In the genomic region with DNA sequence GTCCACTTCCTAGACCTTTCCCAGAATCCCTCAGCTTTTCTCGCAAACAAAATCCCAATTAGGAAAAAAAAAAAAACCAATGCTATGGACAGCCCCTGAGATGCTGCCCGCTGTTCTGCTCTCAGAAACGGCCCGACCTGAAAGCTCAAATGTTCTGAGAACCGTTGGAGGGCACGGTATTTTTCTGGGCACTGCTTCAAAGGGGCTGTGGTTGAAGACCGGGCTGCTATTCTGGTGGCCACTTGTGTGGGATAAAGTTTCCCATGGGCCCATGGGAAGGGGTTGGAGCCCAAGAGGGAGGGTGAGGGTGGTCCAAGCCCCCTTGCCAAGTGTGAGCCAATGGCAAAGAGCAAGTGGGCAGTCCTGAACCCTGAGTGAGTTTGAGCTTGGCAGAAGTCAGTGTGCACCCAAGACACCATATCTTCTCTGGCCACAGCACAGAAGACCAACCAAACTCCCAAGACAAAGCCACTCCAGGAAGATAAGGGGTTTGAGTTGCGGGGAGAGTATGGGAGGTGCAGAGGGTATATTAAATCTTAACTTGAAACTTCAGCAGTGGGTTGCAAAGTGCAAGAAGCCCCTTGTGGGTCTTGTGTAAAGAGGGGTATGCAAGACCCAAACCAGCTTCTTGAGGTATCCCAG, we compare ENCODE assay signal across 14 mouse cellular contexts. TPM values are rescaled to one million over a fixed set of nuclear protein-coding genes. Genes with fewer than 3 reads are reported as not detected.
DNase-seq lines count a peak whose midpoint lies in the region; ATAC-seq and TF ChIP-seq lines count a peak whose summit lies in the region.
"Had no signal": no experiment of that assay in that cellular context is flagged by ENCODE, and none has a peak within 500 bp of the region (broad histone marks: within the 10 kb centered on the region; RNA-seq: fewer than 3 reads in every experiment).

No protein-coding gene starts in this region.

- no peak overlapping the region for H3K4me2 ChIP-seq in heart, postnatal 0 days (ENCODE audit: low read depth, low read length)
- no peak overlapping the region for H3K4me2 ChIP-seq in heart, embryonic 11.5 days
- H3K4me2 ChIP-seq in liver, embryonic 12.5 days: no peak overlapping the region; the same call in 1 of the 2 replicates
- no peak overlapping the region for H3K4me2 ChIP-seq in limb, embryonic 15.5 days
- no peak overlapping the region for H3K4me2 ChIP-seq in stomach, postnatal 0 days (replicated peaks; ENCODE audit: low read depth)
- H3K4me2 ChIP-seq: limb, embryonic 13.5 days had no signal

- H3K27me3 ChIP-seq in heart, postnatal 0 days (ENCODE audit: control insufficient read depth, insufficient read depth, low read length): no peaks in the 10 kb centered on the region
- no peaks in the 10 kb centered on the region for H3K27me3 ChIP-seq in heart, embryonic 11.5 days (ENCODE audit: control insufficient read depth, insufficient read depth, low read length)
- H3K27me3 ChIP-seq in liver, embryonic 12.5 days (replicated peaks): no peaks in the 10 kb centered on the region
- no peaks in the 10 kb centered on the region for H3K27me3 ChIP-seq in limb, embryonic 15.5 days
- no peaks in the 10 kb centered on the region for H3K27me3 ChIP-seq in stomach, postnatal 0 days (ENCODE audit: control insufficient read depth, insufficient read depth, low read length)
- H3K27me3 ChIP-seq: limb, embryonic 13.5 days had no signal

- peak overlapping the region; percentile 86; the same call in 1 of the 2 replicates for H3K27ac ChIP-seq in heart, postnatal 0 days (ENCODE audit: low read depth)
- no peak overlapping the region for H3K27ac ChIP-seq in heart, embryonic 11.5 days (ENCODE audit: low read depth, low read length)
- H3K27ac ChIP-seq in liver, embryonic 12.5 days: peak overlapping the region; percentile 55; the same call in 1 of the 2 replicates
- H3K27ac ChIP-seq in limb, embryonic 15.5 days: peak overlapping the region; percentile 64
- H3K27ac ChIP-seq in stomach, postnatal 0 days (replicated peaks): peak overlapping the region; percentile 49; the same call in 1 of the 2 replicates
- H3K27ac ChIP-seq: limb, embryonic 13.5 days had no signal

- H3K36me3 ChIP-seq in heart, postnatal 0 days (replicated peaks; ENCODE audit: control insufficient read depth, insufficient read depth, low read length): peaks cover 13% of the 10 kb centered on the region
- peaks cover 3% of the 10 kb centered on the region; the same call in 1 of the 2 replicates for H3K36me3 ChIP-seq in heart, embryonic 11.5 days (ENCODE audit: control insufficient read depth, insufficient read depth, low read length)
- no peaks in the 10 kb centered on the region for H3K36me3 ChIP-seq in liver, embryonic 12.5 days
- H3K36me3 ChIP-seq in limb, embryonic 15.5 days: no peaks in the 10 kb centered on the region; the same call in 1 of the 2 replicates
- no peaks in the 10 kb centered on the region for H3K36me3 ChIP-seq in stomach, postnatal 0 days (ENCODE audit: control insufficient read depth, insufficient read depth, low read length)

- DNase-seq in heart, postnatal 0 days (ENCODE audit: low spot score): no peak
- no peak for DNase-seq in liver
- no peak for DNase-seq in stomach, postnatal 0 days (ENCODE audit: low spot score)
- DNase-seq in testis, postnatal 10 days (ENCODE audit: low spot score): no peak
- DNase-seq: B cell, adult 2 months; cerebellum, adult 8-10 months; gastrocnemius, postnatal 25 days; kidney, adult 9 months; right cerebral cortex, postnatal 14 days had no signal

- WGBS in heart, postnatal 0 days: 80% methylated on average over 8 of the region's 8 CpGs
- WGBS in heart, embryonic 11.5 days (ENCODE audit: insufficient replicate concordance): 90% methylated on average over 8 of the region's 8 CpGs
- 84% methylated on average over 8 of the region's 8 CpGs for WGBS in liver, embryonic 12.5 days (ENCODE audit: insufficient replicate concordance)
- 70% methylated on average over 8 of the region's 8 CpGs for WGBS in limb, embryonic 15.5 days
- 88% methylated on average over 8 of the region's 8 CpGs for WGBS in stomach, postnatal 0 days

- H3K4me1 ChIP-seq in heart, postnatal 0 days (ENCODE audit: control insufficient read depth, insufficient read depth): peaks cover 56% of the 10 kb centered on the region
- peaks cover 30% of the 10 kb centered on the region for H3K4me1 ChIP-seq in heart, embryonic 11.5 days (ENCODE audit: control insufficient read depth, insufficient read depth, low read length)
- peaks cover 63% of the 10 kb centered on the region for H3K4me1 ChIP-seq in liver, embryonic 12.5 days
- peaks cover 60% of the 10 kb centered on the region for H3K4me1 ChIP-seq in limb, embryonic 15.5 days
- H3K4me1 ChIP-seq in stomach, postnatal 0 days (replicated peaks; ENCODE audit: control insufficient read depth, insufficient read depth): peaks cover 19% of the 10 kb centered on the region

- TF ChIP-seq CTCF in heart, postnatal 0 days (IDR thresholded peaks at IDR 0.05; ENCODE audit: low read depth): no peak
- no peak for TF ChIP-seq CTCF in stomach, postnatal 0 days (IDR thresholded peaks at IDR 0.05; ENCODE audit: low read depth)

- H3K9ac ChIP-seq in heart, postnatal 0 days (replicated peaks; ENCODE audit: low read depth, low read length): no peak overlapping the region
- no peak overlapping the region for H3K9ac ChIP-seq in heart, embryonic 11.5 days (ENCODE audit: low read depth, low read length)
- no peak overlapping the region for H3K9ac ChIP-seq in liver, embryonic 12.5 days
- H3K9ac ChIP-seq in limb, embryonic 15.5 days: no peak overlapping the region
- no peak overlapping the region for H3K9ac ChIP-seq in stomach, postnatal 0 days (ENCODE audit: low read length)
- H3K9ac ChIP-seq: limb, embryonic 13.5 days had no signal

- TF ChIP-seq EP300 in heart, postnatal 0 days (IDR thresholded peaks at IDR 0.05; ENCODE audit: low read depth): no peak
- TF ChIP-seq EP300 in stomach, postnatal 0 days (optimal IDR thresholded peaks at IDR 0.05): no peak

- H3K4me3 ChIP-seq in heart, postnatal 0 days (ENCODE audit: low read depth, low read length): no peak overlapping the region
- no peak overlapping the region for H3K4me3 ChIP-seq in heart, embryonic 11.5 days (ENCODE audit: low read depth, low read length)
- no peak overlapping the region for H3K4me3 ChIP-seq in liver, embryonic 12.5 days
- H3K4me3 ChIP-seq in limb, embryonic 15.5 days: no peak overlapping the region
- no peak overlapping the region for H3K4me3 ChIP-seq in stomach, postnatal 0 days (ENCODE audit: low read depth, low read length)
- H3K4me3 ChIP-seq: limb, embryonic 13.5 days had no signal

- no peak for ATAC-seq in heart, postnatal 0 days (ENCODE audit: insufficient read depth, low read depth)
- no peak for ATAC-seq in heart, embryonic 11.5 days (replicated peaks; ENCODE audit: insufficient number of reproducible peaks, low FRiP score, low TSS enrichment)
- peak; percentile 52; the same call in 1 of the 2 replicates for ATAC-seq in liver, embryonic 12.5 days
- no peak for ATAC-seq in limb, embryonic 15.5 days (ENCODE audit: insufficient number of reproducible peaks, low FRiP score, low TSS enrichment, low read depth)
- no peak for ATAC-seq in stomach, postnatal 0 days (ENCODE audit: low FRiP score, low TSS enrichment)
- ATAC-seq: inflammation-experienced regulatory T-cells, adult 6 months had no signal

- no peaks in the 10 kb centered on the region for H3K9me3 ChIP-seq in heart, postnatal 0 days (replicated peaks; ENCODE audit: control insufficient read depth, low read length)
- no peaks in the 10 kb centered on the region for H3K9me3 ChIP-seq in heart, embryonic 11.5 days (replicated peaks; ENCODE audit: control insufficient read depth, low read length)
- no peaks in the 10 kb centered on the region for H3K9me3 ChIP-seq in liver, embryonic 12.5 days (replicated peaks)
- no peaks in the 10 kb centered on the region for H3K9me3 ChIP-seq in limb, embryonic 15.5 days
- H3K9me3 ChIP-seq in stomach, postnatal 0 days (ENCODE audit: control insufficient read depth, low read length): no peaks in the 10 kb centered on the region
- H3K9me3 ChIP-seq: limb, embryonic 13.5 days had no signal

RNA-seq across cellular contexts. Expression of gene Timp3, which starts 29.2 kb away (rescaled TPM):
- 164 and 257 TPM in 2 replicates for total RNA-seq in heart, postnatal 0 days (2014; rRNA removed; ENCODE audit: low replicate concordance)
- polyA plus RNA-seq in heart, postnatal 0 days (2015; fragmentation: Nextera tagmentation; extraction: Ambion mirVana): 57.0 and 66.0 TPM in 2 replicates
- polyA plus RNA-seq in heart, embryonic 11.5 days (2014; fragmentation: Nextera tagmentation; extraction: Ambion mirVana): 56.6 and 63.9 TPM in 2 replicates
- 16.3 and 17.0 TPM in 2 replicates for polyA plus RNA-seq in liver, embryonic 12.5 days (2016; fragmentation: Nextera tagmentation; extraction: Ambion mirVana)
- 85.5 and 93.5 TPM in 2 replicates for polyA plus RNA-seq in limb, embryonic 15.5 days (2015; fragmentation: Nextera tagmentation; extraction: Ambion mirVana)
- 33.0 and 33.9 TPM in 2 replicates for polyA plus RNA-seq in stomach, postnatal 0 days (2015; fragmentation: Nextera tagmentation; extraction: Ambion mirVana)
- polyA plus RNA-seq: inflammation-experienced regulatory T-cells, adult 6 months had no signal
